Mouse (Mus musculus) ovary, postnatal 14 days (tissue): ENCODE data around the gene Aldh1a7.
A peak's percentile ranks its signal among the peaks of the same experiment; 100 is the strongest.
"Not testable (repeated sequence)": the region's sequence is repeated elsewhere in the genome, so short reads cannot be mapped to it uniquely, and the experiment has no call there.

Experiments used
- DNase-seq: peaks from one replicate; pipeline ENCODE4 v3.0.0; 2022; ENCODE audit warnings: low spot score

Gene Aldh1a7

DNA sequence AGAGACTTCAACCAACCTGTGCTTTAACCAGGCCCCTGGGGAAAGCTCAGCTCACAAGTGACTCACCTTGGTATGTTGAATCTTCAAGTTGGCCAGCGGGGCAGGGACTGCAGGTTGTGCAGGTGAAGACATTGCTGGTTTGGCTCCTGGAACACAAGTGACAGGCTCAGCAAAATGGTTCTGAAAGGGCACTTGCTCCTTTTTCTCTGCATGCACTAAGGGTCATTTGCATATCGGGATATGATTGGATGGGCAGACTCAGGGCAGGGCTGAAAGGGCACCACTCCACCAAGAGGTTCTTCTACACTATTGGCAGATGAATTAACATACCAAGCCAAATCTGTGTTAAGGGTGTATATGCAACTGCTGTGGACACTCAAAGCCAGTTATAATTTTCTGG lies at the start of gene Aldh1a7:
Aldh1a7 (minus strand) TSS at position 182 of the 400 bp plus-strand sequence.
- DNase-seq, result no peak

DNA sequence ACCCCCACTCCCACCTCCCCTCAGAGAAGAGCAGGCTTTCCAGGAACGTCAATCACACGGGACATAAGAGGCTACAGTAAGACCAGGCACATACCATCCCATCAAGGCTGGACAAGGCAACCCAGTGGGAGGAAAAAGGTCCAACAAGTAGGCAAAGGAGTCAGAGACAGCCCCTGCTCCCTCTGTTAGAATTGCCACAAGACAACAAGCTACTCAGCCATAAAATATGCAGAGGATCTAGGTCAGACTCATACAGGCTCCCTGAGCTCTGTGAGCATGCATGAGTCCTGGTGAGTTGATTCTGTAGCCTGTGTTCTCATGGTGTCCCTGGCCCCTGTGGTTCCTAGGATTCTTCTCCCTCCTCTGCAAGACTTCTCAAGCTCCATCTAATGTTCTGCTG lies 48.3 kb upstream of the Aldh1a7 start:
- no peak for DNase-seq

- DNase-seq, result no peak
These were observed 46.6 kb upstream of the Aldh1a7 start for GRCm38 (mm10) chr19:20773941-20774340.

GRCm38 (mm10) chr19:20764214-20764613 lies 36.9 kb upstream of the Aldh1a7 start:
- DNase-seq, result peak; percentile 6

DNA sequence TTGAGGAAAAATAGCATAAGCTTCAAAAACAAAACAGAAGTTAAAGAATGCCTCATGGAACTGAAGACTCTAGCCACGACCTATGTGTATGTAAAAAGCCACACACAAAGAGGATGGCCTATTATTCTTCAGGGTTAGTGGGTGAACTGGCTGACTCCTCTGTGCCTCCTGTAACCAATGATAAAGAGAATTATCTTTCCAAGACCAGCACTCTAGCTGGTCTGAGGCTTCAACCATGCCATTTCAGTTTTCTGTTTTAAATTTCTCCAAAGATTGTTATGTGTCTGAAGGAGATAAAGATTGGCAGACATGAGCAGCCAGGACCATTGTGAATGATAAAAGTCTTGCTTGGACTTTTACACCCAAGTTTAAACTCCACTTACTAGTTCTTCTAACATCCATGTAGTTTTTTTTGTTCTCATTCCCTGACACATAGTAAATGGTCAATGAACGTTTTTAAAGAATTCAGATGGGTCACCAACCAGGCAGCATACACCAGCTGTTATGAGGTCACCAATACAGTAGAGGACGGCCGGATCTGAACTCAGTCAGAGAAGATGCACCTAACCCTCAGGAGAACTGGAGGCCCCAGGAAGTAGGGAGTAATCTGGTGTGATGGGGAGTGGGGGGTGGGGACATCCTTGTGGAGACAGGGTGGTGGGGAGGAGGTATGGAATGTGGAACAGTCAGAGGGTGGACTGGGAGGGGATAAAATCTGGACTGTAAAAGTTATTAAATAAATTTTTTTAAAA lies 34.5 kb upstream of the Aldh1a7 start:
- no peak for DNase-seq

DNA sequence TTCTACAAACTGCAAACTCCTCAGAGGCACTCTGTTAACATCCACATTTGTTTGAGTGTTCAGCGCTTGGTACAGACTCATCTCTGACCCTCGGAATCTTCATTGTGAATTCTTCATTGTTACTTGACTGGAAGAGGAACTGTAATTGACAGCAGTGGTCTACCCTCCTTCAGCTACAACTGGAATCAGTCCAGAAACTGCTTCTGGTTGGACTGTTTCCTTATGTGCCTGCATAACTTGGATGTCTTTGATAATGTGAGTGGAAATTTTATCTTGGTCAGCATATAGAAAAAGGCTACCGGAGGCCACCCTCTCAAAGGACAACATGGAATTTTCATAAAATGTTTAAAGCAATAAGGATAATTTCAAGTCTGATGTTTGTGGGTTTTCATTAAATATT lies 33.8 kb upstream of the Aldh1a7 start:
- DNase-seq, result no peak

- no peak for DNase-seq
These were observed 17.3 kb upstream of the Aldh1a7 start for GRCm38 (mm10) chr19:20744630-20745029.

- no peak for DNase-seq
These were observed 916 bp upstream of the Aldh1a7 start for GRCm38 (mm10) chr19:20728278-20728677.

- DNase-seq, result no peak
These were observed 4.4 kb downstream of the Aldh1a7 start for GRCm38 (mm10) chr19:20722913-20723312.

DNA sequence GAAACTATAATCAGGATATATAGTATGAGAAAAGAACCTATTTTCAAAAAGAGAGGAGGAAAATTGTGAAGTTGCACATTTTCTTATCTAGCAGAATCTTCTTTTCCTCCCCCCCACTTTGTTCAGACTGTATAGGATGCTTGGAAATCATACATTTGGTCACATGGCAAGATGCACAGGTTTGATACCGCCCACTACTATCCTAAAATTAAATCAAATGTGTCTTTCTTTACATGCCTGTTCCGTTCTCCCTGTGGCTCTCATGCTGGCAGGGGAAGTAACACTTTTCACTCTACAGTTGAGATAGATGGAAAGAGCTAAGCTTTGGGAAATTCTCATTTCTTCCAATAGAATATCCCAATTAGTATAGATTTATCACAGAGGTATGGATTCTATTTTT lies 7.1 kb downstream of the Aldh1a7 start:
- no peak for DNase-seq

DNA sequence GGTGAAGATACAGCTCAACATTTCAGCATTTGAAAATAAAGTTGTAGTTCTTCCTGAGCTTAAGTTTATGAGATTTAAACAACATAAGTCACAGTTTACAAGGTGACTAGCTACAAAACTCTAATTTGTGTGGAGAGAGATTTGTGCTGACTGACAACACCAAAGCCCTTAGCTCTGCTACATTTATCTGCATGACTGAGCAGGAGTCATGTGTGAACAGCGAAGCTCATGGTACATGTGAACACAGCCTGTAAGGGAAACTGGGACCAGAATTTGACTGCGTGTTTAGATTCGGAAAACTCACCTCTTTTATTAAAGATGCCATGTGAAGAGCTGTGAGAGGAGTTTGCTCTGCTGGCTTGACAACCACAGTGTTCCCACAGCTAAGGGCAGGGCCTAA lies 11.7 kb downstream of the Aldh1a7 start:
- DNase-seq, result no peak

DNA sequence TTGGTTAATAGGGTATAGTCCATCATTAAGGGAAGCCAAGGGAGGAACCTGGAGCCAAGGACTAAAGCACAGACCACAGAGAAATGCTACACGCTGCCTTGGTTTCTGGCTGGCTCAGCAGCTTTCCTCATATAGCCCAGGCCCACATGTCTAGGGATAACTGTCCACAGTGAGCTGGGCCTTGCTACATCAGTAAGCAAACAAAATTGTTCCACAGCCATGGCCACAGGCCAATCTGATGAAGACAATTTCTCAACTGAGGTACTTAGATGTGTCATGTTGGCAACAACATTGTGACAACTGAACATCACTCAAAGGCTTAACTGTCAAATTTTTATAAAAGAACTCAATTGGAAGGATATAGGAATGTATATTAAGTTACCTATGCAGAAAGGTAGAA lies 12.3 kb downstream of the Aldh1a7 start:
- no peak for DNase-seq

DNA sequence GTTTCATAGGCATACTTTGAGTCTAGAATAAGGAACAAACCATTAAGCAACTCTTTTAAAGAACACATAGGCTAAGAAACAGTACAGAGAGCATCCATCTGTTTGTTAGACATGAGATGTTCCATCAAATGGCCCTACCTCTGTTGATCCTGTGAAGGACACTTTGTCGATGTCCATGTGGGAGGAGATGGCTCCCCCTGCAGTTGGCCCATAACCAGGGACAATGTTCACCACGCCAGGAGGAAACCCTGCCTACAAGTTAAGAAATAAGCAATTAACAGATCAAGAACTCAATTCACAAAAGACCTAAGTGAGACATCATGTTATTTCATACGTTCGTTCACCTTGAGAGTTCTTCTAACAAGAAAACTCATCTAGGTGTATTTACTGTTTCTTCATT lies 12.8 kb downstream of the Aldh1a7 start:
- DNase-seq, result no peak

- no peak for DNase-seq
These were observed 20.2 kb downstream of the Aldh1a7 start for GRCm38 (mm10) chr19:20707159-20707558.

DNA sequence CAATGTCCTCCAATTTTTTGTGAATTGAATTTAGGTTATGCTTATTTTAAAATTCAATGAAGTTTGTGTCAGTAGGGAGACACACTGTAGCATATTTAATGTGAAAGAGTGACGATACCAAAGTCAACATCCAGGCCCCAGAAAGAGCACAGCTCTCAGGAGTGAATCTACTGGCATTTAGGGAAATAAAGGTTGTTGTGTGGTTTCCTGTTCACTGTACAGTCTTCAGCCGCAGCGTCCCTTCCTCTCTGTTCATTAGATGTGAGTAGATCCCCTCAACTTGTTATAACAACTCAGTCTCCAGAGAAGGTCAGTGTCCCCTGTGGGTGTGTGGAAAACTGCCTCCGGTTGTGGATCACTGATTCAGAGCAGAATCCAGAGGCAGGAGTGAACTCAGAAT lies 20.6 kb downstream of the Aldh1a7 start:
- DNase-seq, result no peak

GRCm38 (mm10) chr19:20702074-20702473 lies 25.3 kb downstream of the Aldh1a7 start:
- no peak for DNase-seq

DNA sequence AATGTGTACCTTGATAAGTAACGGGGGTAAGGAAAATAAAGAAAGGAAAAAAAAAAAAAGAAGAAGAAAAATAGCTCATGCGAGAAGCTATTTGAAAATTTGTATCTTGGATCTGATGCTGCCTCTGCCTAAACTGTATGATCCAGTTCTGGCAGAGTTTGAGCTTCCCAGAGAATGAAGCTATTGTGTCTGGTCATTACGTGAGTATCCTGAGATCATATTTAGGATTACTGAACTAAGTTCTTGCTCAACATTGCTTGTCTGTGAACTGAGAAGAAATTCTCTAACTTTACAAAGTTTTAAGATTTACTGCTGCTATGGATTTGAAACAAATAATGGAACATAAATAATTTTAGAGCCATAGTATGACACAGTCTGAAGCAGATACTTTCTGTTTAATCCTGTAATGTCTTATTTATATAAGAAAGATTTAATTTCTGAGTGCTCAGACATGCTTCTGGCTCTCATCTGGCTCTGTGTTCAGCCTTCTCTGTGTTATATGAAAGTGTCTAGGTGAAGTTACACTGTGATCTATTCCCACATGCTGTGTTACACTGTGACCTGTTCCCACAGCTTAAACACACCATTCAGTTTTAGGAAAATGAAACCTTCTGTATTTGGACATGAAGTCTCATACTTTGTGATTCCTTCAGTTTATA lies 49.5 kb downstream of the Aldh1a7 start:
- no peak for DNase-seq

DNA sequence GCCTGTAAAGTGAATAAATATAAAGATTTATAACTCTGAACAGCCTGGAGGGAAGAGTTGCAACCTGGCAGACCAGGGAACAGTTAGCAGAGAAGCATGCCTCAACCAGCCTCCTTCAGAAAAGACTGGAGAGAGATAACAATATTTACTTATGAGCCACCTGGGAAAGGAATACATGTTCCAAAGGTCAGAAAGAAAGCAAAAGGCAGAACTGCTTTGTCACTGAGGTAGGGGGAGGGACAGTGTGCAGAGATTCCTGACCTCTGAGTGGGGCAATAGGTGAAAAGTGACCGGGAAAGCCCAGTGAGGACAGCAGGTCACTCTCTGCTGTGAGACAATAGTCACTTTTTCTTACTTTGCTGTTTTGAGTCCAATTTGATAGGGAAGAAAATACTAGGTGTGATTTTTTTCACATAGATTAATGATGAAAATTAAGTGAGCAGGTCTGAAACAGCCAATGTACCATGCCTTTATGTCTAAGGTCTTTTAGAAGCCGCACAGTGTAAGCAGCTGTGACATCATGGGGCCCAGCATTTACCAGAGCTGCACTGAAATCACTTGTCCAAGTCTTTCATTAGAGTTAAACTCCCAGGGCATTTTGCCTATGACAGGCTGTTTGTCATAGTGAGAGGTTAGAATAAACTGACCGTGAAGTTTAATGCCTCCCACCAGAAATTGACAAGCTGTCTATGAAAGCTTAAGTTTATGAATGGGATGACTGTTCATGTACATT lies 73.1 kb downstream of the Aldh1a7 start:
- DNase-seq, result no peak

- no peak for DNase-seq
These were observed 74.2 kb downstream of the Aldh1a7 start for GRCm38 (mm10) chr19:20653082-20653676.

DNA sequence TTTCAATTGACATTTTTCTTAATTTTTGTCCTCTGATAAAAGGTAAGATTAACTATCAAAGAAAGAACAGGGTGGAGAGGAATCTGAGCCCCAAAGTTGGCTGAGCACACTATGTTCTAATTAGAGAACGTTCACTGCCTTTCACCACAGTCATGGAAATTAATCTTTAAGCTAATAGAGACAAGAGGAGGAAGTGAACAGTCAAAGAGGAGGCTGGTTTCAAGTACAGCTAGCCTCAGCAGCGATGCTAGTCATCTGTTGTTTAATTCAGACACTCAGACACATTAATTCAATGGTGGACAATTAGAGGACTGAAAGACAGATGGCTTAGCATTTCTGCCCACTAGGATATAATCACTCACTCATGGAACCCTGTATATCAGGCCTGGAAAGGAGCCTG lies 77.4 kb downstream of the Aldh1a7 start:
- no peak for DNase-seq

- DNase-seq, result not testable (repeated sequence)
These were observed 79.9 kb downstream of the Aldh1a7 start for GRCm38 (mm10) chr19:20647496-20647895.

DNA sequence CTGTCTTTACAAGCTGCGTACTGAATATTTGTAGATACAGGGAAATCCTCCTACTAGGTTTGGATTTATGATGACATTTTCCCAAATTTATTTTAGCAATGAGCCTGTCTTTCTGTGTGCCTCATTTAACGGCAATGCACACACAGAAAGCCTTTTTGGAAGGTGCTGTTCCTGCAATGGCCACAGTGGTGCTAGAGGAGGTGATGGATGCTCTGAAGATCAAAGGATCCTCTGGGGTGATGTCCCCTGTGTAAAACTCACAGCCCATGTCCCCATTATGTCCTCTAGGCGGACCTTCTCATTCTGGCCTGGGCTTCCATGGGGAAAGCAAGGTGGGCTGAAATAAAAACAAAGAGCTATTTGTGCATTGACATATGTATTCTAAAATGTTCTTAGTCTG lies 83.0 kb downstream of the Aldh1a7 start:
- no peak for DNase-seq
